Mouse (Mus musculus): Measurements from ENCODE around the gene Galt. TPM values are rescaled to one million over a fixed set of nuclear protein-coding genes. Genes with fewer than 3 reads are reported as not detected.
A peak's percentile ranks its signal among the peaks of the same experiment; 100 is the strongest.
"Not testable (repeated sequence)": the region's sequence is repeated elsewhere in the genome, so short reads cannot be mapped to it uniquely, and the experiment has no call there.

Gene Galt
- polyA plus RNA-seq, 1 experiment from 2014 or later = 22.5 TPM

- WGBS (ENCODE audit: insufficient replicate concordance) = 73% methylated on average over 4 of the region's 4 CpGs
- H3K9me3 ChIP-seq (replicated peaks) = no peaks in the 10 kb centered on the region
- H3K27ac ChIP-seq = peak overlapping the region; percentile 80
- DNase-seq (no peak), ATAC-seq (ENCODE audit: low read depth) (no peak)
- H3K27me3 ChIP-seq = no peaks in the 10 kb centered on the region
- H3K4me3 ChIP-seq (replicated peaks) = peak overlapping the region; percentile 43
- peaks cover 19% of the 10 kb centered on the region; the same call in 1 of the 2 replicates for H3K36me3 ChIP-seq
- peak overlapping the region; percentile 66 for H3K9ac ChIP-seq
- H3K4me1 ChIP-seq (replicated peaks) = peaks cover 48% of the 10 kb centered on the region
- peak overlapping the region; percentile 63 for H3K4me2 ChIP-seq
These were observed 5.9 kb downstream of the Galt start for GRCm38 (mm10) chr4:41760911-41761310.

- Histone ChIP-seq H3K4me1 (replicated peaks) (peaks cover 42% of the 10 kb centered on the region), H3K4me2 (peak overlapping the region; percentile 63), H3K27me3 (no peaks in the 10 kb centered on the region), H3K27ac (peak overlapping the region; percentile 80), H3K4me3 (replicated peaks) (peak overlapping the region; percentile 43; the same call in 1 of the 2 replicates), H3K36me3 (peaks cover 16% of the 10 kb centered on the region; the same call in 1 of the 2 replicates), H3K9me3 (replicated peaks) (no peaks in the 10 kb centered on the region), H3K9ac (no peak overlapping the region)
- ATAC-seq (ENCODE audit: low read depth) (no peak), DNase-seq (no peak)
These were observed 6.7 kb downstream of the Galt start for GRCm38 (mm10) chr4:41761680-41762079.

GRCm38 (mm10) chr4:41762099-41762687, 7.2 kb downstream of the Galt start:
- WGBS (ENCODE audit: insufficient replicate concordance) = 28% methylated on average over 8 of the region's 8 CpGs
- no peak for DNase-seq
- H3K4me3 ChIP-seq (replicated peaks) = no peak overlapping the region
- no peak for ATAC-seq (ENCODE audit: low read depth)
- no peaks in the 10 kb centered on the region for H3K9me3 ChIP-seq (replicated peaks)
- H3K27ac ChIP-seq = peak overlapping the region; percentile 80
- peak overlapping the region; percentile 63; the same call in 1 of the 2 replicates for H3K4me2 ChIP-seq
- H3K36me3 ChIP-seq = peaks cover 11% of the 10 kb centered on the region; the same call in 1 of the 2 replicates
- peaks cover 43% of the 10 kb centered on the region for H3K4me1 ChIP-seq (replicated peaks)
- no peaks in the 10 kb centered on the region for H3K27me3 ChIP-seq
- H3K9ac ChIP-seq = no peak overlapping the region

- DNase-seq; H3K9ac ChIP-seq; H3K36me3 ChIP-seq; ATAC-seq (ENCODE audit: low read depth); H3K9me3 ChIP-seq (replicated peaks); H3K4me3 ChIP-seq (replicated peaks); H3K27me3 ChIP-seq: not testable (repeated sequence)
- peak overlapping the region; percentile 80; the same call in 1 of the 2 replicates for H3K27ac ChIP-seq
- WGBS (ENCODE audit: insufficient replicate concordance) = 76% methylated on average over 8 of the region's 8 CpGs
- H3K4me1 ChIP-seq (replicated peaks) = peaks cover 46% of the 10 kb centered on the region
- H3K4me2 ChIP-seq = 0 out of 2 replicates have a peak overlapping the region, but pooled peaks have one; percentile 63
These were observed 7.7 kb downstream of the Galt start for GRCm38 (mm10) chr4:41762688-41763114.

DNA sequence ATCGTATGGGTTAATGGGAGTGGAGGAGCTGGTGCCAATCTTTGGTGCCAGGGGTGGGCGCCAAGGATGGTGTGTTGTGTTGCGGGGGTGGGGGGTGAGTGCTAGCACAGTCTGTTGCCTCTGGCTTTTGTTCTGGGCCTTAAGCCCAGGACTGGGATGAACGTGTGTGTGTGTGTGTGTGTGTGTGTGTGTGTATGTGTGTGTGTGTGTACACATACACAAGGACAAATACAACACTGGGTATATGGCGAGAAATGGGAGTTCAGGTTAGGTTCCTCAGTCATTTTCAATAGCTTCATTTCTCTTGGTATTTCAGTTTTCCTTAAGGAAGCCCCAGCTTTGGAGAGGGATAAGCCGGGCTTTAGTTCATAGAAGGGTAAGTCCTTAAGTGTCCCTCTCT, 8.1 kb downstream of the Galt start:
- H3K9ac ChIP-seq; DNase-seq; H3K9me3 ChIP-seq (replicated peaks); H3K36me3 ChIP-seq; H3K27ac ChIP-seq; H3K27me3 ChIP-seq; ATAC-seq (ENCODE audit: low read depth); H3K4me2 ChIP-seq; H3K4me3 ChIP-seq (replicated peaks): not testable (repeated sequence)
- 73% methylated on average over 4 of the region's 6 CpGs for WGBS (ENCODE audit: insufficient replicate concordance)
- peaks cover 44% of the 10 kb centered on the region for H3K4me1 ChIP-seq (replicated peaks)

DNA sequence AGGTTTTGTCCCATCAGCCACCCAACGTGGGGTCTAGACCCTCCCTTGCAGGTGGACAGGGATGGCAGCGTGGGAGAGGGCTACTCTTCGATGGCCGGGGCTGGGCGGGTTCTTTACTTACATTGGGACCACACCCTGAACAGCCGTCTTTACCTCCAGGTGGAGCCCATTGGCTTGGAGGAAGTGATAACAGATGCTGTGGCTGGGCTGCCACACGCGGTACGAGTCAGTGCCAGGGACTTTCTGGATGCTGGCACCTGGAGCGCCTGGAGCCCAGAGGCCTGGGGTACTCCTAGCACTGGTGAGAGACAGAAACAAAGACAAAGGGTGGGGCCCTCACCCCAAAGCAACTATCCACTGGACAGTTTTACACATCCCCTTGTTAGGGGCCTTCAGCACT, 12.3 kb downstream of the Galt start:
- 50% methylated on average over 10 of the region's 10 CpGs for WGBS (ENCODE audit: insufficient replicate concordance)
- DNase-seq; ATAC-seq (ENCODE audit: low read depth); H3K9me3 ChIP-seq (replicated peaks); H3K27ac ChIP-seq; H3K27me3 ChIP-seq; H3K4me2 ChIP-seq; H3K9ac ChIP-seq; H3K36me3 ChIP-seq; H3K4me3 ChIP-seq (replicated peaks): not testable (repeated sequence)
- peaks cover 16% of the 10 kb centered on the region for H3K4me1 ChIP-seq (replicated peaks)

DNA sequence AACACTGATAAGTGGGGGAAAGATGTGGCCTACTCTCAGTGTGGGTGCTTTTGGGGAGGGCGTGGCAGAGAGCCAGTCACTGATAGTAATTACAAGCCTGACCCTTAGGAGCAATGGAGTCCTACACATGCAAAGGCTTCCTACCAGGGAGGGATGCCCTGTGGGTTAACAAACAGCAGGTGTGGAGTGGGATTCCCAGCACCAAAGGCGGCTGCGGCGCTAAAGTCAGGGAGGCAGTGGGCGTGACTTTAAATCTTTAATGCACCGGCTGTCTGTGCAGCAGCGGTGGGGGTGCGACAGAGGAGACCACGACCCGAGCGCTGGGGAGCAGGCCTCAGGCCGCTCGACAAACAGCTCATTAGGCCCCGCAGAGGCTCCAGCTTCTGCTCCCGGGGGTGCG, 17.9 kb downstream of the Galt start:
- Histone ChIP-seq H3K9ac (0 out of 2 replicates have a peak overlapping the region, but pooled peaks have one; percentile 29), H3K4me3 (replicated peaks) (peak overlapping the region; percentile 45), H3K4me2 (peak overlapping the region; percentile 62), H3K4me1 (replicated peaks) (peaks cover 14% of the 10 kb centered on the region)
- DNase-seq; H3K36me3 ChIP-seq; H3K27ac ChIP-seq; H3K27me3 ChIP-seq; ATAC-seq (ENCODE audit: low read depth); H3K9me3 ChIP-seq (replicated peaks): not testable (repeated sequence)
- WGBS (ENCODE audit: insufficient replicate concordance) = 3% methylated on average over 7 of the region's 16 CpGs

- H3K27me3 ChIP-seq; H3K9me3 ChIP-seq (replicated peaks); ATAC-seq (ENCODE audit: low read depth); H3K27ac ChIP-seq; H3K36me3 ChIP-seq: not testable (repeated sequence)
- peak overlapping the region; percentile 69 for H3K4me2 ChIP-seq
- DNase-seq = peak; percentile 75
- H3K4me1 ChIP-seq (replicated peaks) = peaks cover 14% of the 10 kb centered on the region
- H3K4me3 ChIP-seq (replicated peaks) = peak overlapping the region; percentile 56
- WGBS (ENCODE audit: insufficient replicate concordance) = 0% methylated on average over 20 of the region's 25 CpGs
- peak overlapping the region; percentile 45; the same call in 1 of the 2 replicates for H3K9ac ChIP-seq
These were observed 18.5 kb downstream of the Galt start for GRCm38 (mm10) chr4:41773502-41773901.

GRCm38 (mm10) chr4:41774002-41774401, 19.0 kb downstream of the Galt start, which contains the start of gene Ccl27a:
TSS of gene Ccl27a (minus strand) at chr4:41774247.
- 2% methylated on average over 12 of the region's 14 CpGs for WGBS (ENCODE audit: insufficient replicate concordance)
- not testable (repeated sequence) for H3K27me3 ChIP-seq; H3K36me3 ChIP-seq; ATAC-seq (ENCODE audit: low read depth); H3K27ac ChIP-seq; H3K9me3 ChIP-seq (replicated peaks)
- peak within 1 kb of the TSS; percentile 56 for H3K4me3 ChIP-seq (replicated peaks)
- H3K4me2 ChIP-seq = peak within 1 kb of the TSS; percentile 69
- peak within 1 kb of the TSS; percentile 45; the same call in 1 of the 2 replicates for H3K9ac ChIP-seq
- H3K4me1 ChIP-seq (replicated peaks) = peaks cover 14% of the 10 kb centered on the region
- peak; percentile 75 for DNase-seq

GRCm38 (mm10) chr4:41774506-41774905, 19.5 kb downstream of the Galt start:
- 81% methylated on average over 3 of the region's 3 CpGs for WGBS (ENCODE audit: insufficient replicate concordance)
- peak overlapping the region; percentile 56 for H3K4me3 ChIP-seq (replicated peaks)
- H3K9me3 ChIP-seq (replicated peaks); DNase-seq; H3K9ac ChIP-seq; H3K36me3 ChIP-seq; ATAC-seq (ENCODE audit: low read depth); H3K27me3 ChIP-seq; H3K27ac ChIP-seq: not testable (repeated sequence)
- peaks cover 14% of the 10 kb centered on the region for H3K4me1 ChIP-seq (replicated peaks)
- H3K4me2 ChIP-seq = peak overlapping the region; percentile 69

- H3K4me3 ChIP-seq (replicated peaks); H3K27ac ChIP-seq; H3K4me2 ChIP-seq; H3K9ac ChIP-seq; ATAC-seq (ENCODE audit: low read depth); H3K27me3 ChIP-seq; DNase-seq; H3K9me3 ChIP-seq (replicated peaks); H3K36me3 ChIP-seq; H3K4me1 ChIP-seq (replicated peaks): not testable (repeated sequence)
- WGBS (ENCODE audit: insufficient replicate concordance) = 79% methylated on average over 1 of the region's 1 CpGs
These were observed 20.8 kb downstream of the Galt start for GRCm38 (mm10) chr4:41775840-41776239.

GRCm38 (mm10) chr4:41781271-41781670, 26.2 kb downstream of the Galt start:
- H3K9me3 ChIP-seq (replicated peaks); H3K4me2 ChIP-seq; H3K9ac ChIP-seq; H3K36me3 ChIP-seq; H3K27me3 ChIP-seq; H3K27ac ChIP-seq; DNase-seq; ATAC-seq (ENCODE audit: low read depth); H3K4me1 ChIP-seq (replicated peaks); H3K4me3 ChIP-seq (replicated peaks): not testable (repeated sequence)
- WGBS (ENCODE audit: insufficient replicate concordance) = 29% methylated on average over 9 of the region's 9 CpGs

Measured in liver, embryonic 13.5 days (tissue).